Mouse (Mus musculus) hindbrain, embryonic 12.5 days (tissue): ENCODE measurements around the gene Sis. TPM values are rescaled to one million over a fixed set of nuclear protein-coding genes. Genes with fewer than 3 reads are reported as not detected.

Experiments used
- polyA plus RNA-seq: library from polyadenylated mRNA; unstranded; fragments of >200 nt; fragmentation: Nextera tagmentation; extraction: Ambion mirVana; gene quantifications from 2 replicates; pipeline ENCODE4 v1.2.1, GENCODE M21; 2016

Gene Sis
- polyA plus RNA-seq, 1 experiment from 2014 or later: not detected

Other genes starting within 250 kb of the Sis start
- 8.5 and 9.0 TPM in 2 replicates for gene Slitrk3, start 89.9 kb upstream of the Sis start, polyA plus RNA-seq